35 mouse cellular contexts compared by ENCODE assay signal in the genomic region with DNA sequence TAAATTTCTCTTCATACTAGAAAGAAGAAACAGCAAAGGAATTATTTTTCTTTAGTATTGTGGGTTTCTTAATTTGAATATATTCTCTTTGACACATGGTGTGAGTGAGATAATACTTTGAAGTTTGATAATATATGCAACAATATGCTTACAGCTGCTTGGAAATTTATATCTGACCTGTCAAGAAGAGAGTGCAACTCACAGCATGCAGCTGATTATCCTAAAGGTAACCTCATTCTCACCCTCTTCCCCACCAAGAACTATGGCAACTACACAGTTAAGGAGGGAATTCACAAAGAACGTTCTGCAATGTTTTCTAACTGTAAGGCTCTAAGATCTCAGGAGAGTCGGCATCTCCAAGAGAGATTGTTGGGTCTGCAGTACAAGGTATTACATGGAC. TPM values are rescaled to one million over a fixed set of nuclear protein-coding genes. Genes with fewer than 3 reads are reported as not detected.
DNase-seq lines count a peak whose midpoint lies in the region; ATAC-seq and TF ChIP-seq lines count a peak whose summit lies in the region.
"Had no signal": no experiment of that assay in that cellular context is flagged by ENCODE, and none has a peak within 500 bp of the region (broad histone marks: within the 10 kb centered on the region; RNA-seq: fewer than 3 reads in every experiment).

No protein-coding gene starts in this region.

- no peak overlapping the region for H3K4me2 ChIP-seq in liver, embryonic 13.5 days
- H3K4me2 ChIP-seq: forebrain, embryonic 13.5 days; heart, embryonic 13.5 days; hindbrain, embryonic 14.5 days had no signal

- H3K4me1 ChIP-seq in MEL (ENCODE audit: control insufficient read depth in 1 of 2, insufficient read depth in 2 of 2, low read length in 2 of 2): peaks cover 17 to 32% of the 10 kb centered on the region in 2 experiments
- H3K4me1 ChIP-seq in liver, embryonic 13.5 days (replicated peaks): peaks cover 5% of the 10 kb centered on the region
- H3K4me1 ChIP-seq in cerebellum, adult 2 months (ENCODE audit: control insufficient read depth, insufficient read depth, low read length): no peaks in the 10 kb centered on the region
- H3K4me1 ChIP-seq: forebrain, embryonic 10.5 days; forebrain, embryonic 13.5 days; heart, embryonic 10.5 days; heart, embryonic 13.5 days had no signal

- no peaks in the 10 kb centered on the region for H3K9me3 ChIP-seq in MEL (replicated peaks; ENCODE audit: insufficient read depth, low read length)
- no peaks in the 10 kb centered on the region for H3K9me3 ChIP-seq in liver, embryonic 13.5 days (replicated peaks)
- H3K9me3 ChIP-seq: forebrain, embryonic 10.5 days; forebrain, embryonic 13.5 days; heart, embryonic 10.5 days; heart, embryonic 13.5 days had no signal

- H3K4me3 ChIP-seq in MEL (ENCODE audit: control insufficient read depth in 1 of 2, insufficient read depth in 1 of 2, low read depth in 2 of 2, low read length in 2 of 2): no peak overlapping the region
- no peak overlapping the region for H3K4me3 ChIP-seq in liver, embryonic 13.5 days (replicated peaks)
- no peak overlapping the region for H3K4me3 ChIP-seq in cerebellum, adult 2 months (replicated peaks; ENCODE audit: insufficient read depth, low read depth, low read length)
- H3K4me3 ChIP-seq: forebrain, embryonic 10.5 days; forebrain, embryonic 13.5 days; heart, adult 2 months; heart, embryonic 10.5 days; heart, embryonic 13.5 days had no signal

- H3K36me3 ChIP-seq in MEL (ENCODE audit: control insufficient read depth in 1 of 2, insufficient read depth in 2 of 2, low read length in 2 of 2): peaks cover 0 to 30% of the 10 kb centered on the region in 2 experiments; a peak in 2 of 4 replicates
- H3K36me3 ChIP-seq in liver, embryonic 13.5 days: no peaks in the 10 kb centered on the region
- H3K36me3 ChIP-seq: forebrain, embryonic 10.5 days; heart, embryonic 10.5 days; heart, embryonic 13.5 days had no signal

- H3K9ac ChIP-seq in MEL (ENCODE audit: control insufficient read depth, low read depth, low read length, poor library complexity, severe bottlenecking): no peak overlapping the region
- no peak overlapping the region for H3K9ac ChIP-seq in liver, embryonic 13.5 days
- H3K9ac ChIP-seq: forebrain, embryonic 13.5 days; heart, embryonic 13.5 days; hindbrain, embryonic 14.5 days had no signal

- TF ChIP-seq CTCF in MEL (IDR thresholded peaks at IDR 0.05 in 2 of 3, conservative IDR thresholded peaks at IDR 0.05 in 1 of 3; ENCODE audit: control insufficient read depth in 1 of 3, insufficient read depth in 1 of 3, low read depth in 2 of 3, low read length in 3 of 3, poor library complexity in 1 of 3, severe bottlenecking in 1 of 3): no peak
- no peak for TF ChIP-seq CTCF in cerebellum, adult 2 months (IDR thresholded peaks at IDR 0.05; ENCODE audit: borderline replicate concordance, insufficient read depth, low read depth, low read length)

- 49% methylated on average over 2 of the region's 2 CpGs for WGBS in liver, embryonic 13.5 days (ENCODE audit: insufficient replicate concordance)
- WGBS in cerebellum, adult 2 months: 84% methylated on average over 2 of the region's 2 CpGs

- no peaks in the 10 kb centered on the region for H3K79me2 ChIP-seq in MEL (ENCODE audit: control insufficient read depth, insufficient read depth, low read length, poor library complexity)

- DNase-seq in MEL (ENCODE audit: low read depth, low spot score): peak; percentile 55
- DNase-seq in liver, embryonic 13.5 days: no peak
- no peak for DNase-seq in cerebellum, adult 2 months
- DNase-seq in spleen, postnatal 10 days (ENCODE audit: low spot score in 2 of 2): no peak
- DNase-seq in cerebellum, postnatal 4 days (ENCODE audit: low spot score in 2 of 2): no peak
- DNase-seq: adrenal gland, adult 2 months; adrenal gland, postnatal 14 days; cerebellum, adult 11 months; cerebellum, adult 8-10 months; cerebellum, postnatal 10 days; cerebellum, postnatal 36 days; gastrocnemius, postnatal 10 days; gastrocnemius, postnatal 36 days; heart, adult 2 months; heart, postnatal 14 days; heart, postnatal 4 days had no signal

- H3K27me3 ChIP-seq in MEL (ENCODE audit: control insufficient read depth in 1 of 2, insufficient read depth in 2 of 2, low read length in 2 of 2): no peaks in the 10 kb centered on the region
- no peaks in the 10 kb centered on the region for H3K27me3 ChIP-seq in liver, embryonic 13.5 days
- H3K27me3 ChIP-seq in cerebellum, adult 2 months (ENCODE audit: control insufficient read depth, insufficient read depth, low read length): no peaks in the 10 kb centered on the region
- H3K27me3 ChIP-seq: forebrain, embryonic 13.5 days; heart, embryonic 13.5 days had no signal

- peak overlapping the region; percentile 83 for H3K27ac ChIP-seq in MEL (ENCODE audit: control insufficient read depth, low read depth, low read length)
- H3K27ac ChIP-seq in liver, embryonic 13.5 days: no peak overlapping the region
- H3K27ac ChIP-seq in cerebellum, adult 2 months (ENCODE audit: insufficient read depth, low read length): no peak overlapping the region
- H3K27ac ChIP-seq: forebrain, embryonic 10.5 days; forebrain, embryonic 13.5 days; heart, adult 2 months; heart, embryonic 10.5 days; heart, embryonic 13.5 days; hindbrain, embryonic 14.5 days; hindbrain, postnatal 0 days had no signal

- peak; percentile 74 to 83; a peak in 3 of 4 replicates for TF ChIP-seq EP300 in MEL (IDR thresholded peaks at IDR 0.05; ENCODE audit: low read depth in 1 of 2, low read length in 2 of 2)

- no peak for TF ChIP-seq RAD21 in MEL (IDR thresholded peaks at IDR 0.05; ENCODE audit: low read depth, low read length)

- peak; percentile 28 for ATAC-seq in CD4-positive, CD25-positive, alpha-beta regulatory T cell, adult 4 months
- ATAC-seq in liver, embryonic 13.5 days (ENCODE audit: low read depth): peak; percentile 58; the same call in 1 of the 2 replicates
- peak; percentile 79 for ATAC-seq in megakaryocyte progenitor cell, adult 5-6 weeks (replicated peaks; ENCODE audit: poor library complexity)
- ATAC-seq: forebrain, embryonic 13.5 days; forebrain, embryonic 16.5 days; hindbrain, postnatal 0 days; Patski had no signal

- TF ChIP-seq POLR2A in MEL (IDR thresholded peaks at IDR 0.05; ENCODE audit: control insufficient read depth in 1 of 2, insufficient read depth in 1 of 2, low read depth in 1 of 2, low read length in 2 of 2, poor library complexity in 1 of 2): no peak
- TF ChIP-seq POLR2A in cerebellum, adult 2 months (IDR thresholded peaks at IDR 0.05; ENCODE audit: borderline replicate concordance, insufficient read depth, low read length): no peak

TF ChIP-seq in MEL, 35 proteins besides CTCF, POLR2A, EP300 and RAD21 (continues in another document):
- TF ChIP-seq MEF2A (IDR thresholded peaks at IDR 0.05; ENCODE audit: extremely low read depth, insufficient replicate concordance, low read depth, low read length, poor library complexity, severe bottlenecking): no peak
- TF ChIP-seq CHD2 (IDR thresholded peaks at IDR 0.05; ENCODE audit: low read length): no peak
- TF ChIP-seq TBP (IDR thresholded peaks at IDR 0.05; ENCODE audit: low read depth, low read length): no peak
- no peak for TF ChIP-seq GABPA (IDR thresholded peaks at IDR 0.05; ENCODE audit: low read depth, low read length)
- no peak for TF ChIP-seq RCOR1 (IDR thresholded peaks at IDR 0.05; ENCODE audit: low read depth, low read length)
- TF ChIP-seq SIN3A (IDR thresholded peaks at IDR 0.05; ENCODE audit: low read length): peak; percentile 82
- TF ChIP-seq ZC3H11A (IDR thresholded peaks at IDR 0.05; ENCODE audit: low read depth, low read length): no peak
- TF ChIP-seq ZMIZ1 (IDR thresholded peaks at IDR 0.05; ENCODE audit: low read depth, low read length): no peak
- peak; percentile 85 for TF ChIP-seq GATA1 (IDR thresholded peaks at IDR 0.05; ENCODE audit: low read depth, low read length)
- no peak for TF ChIP-seq HCFC1 (IDR thresholded peaks at IDR 0.05; ENCODE audit: low read depth, low read length)
- peak; percentile 93 for TF ChIP-seq TCF12 (IDR thresholded peaks at IDR 0.05; ENCODE audit: low read depth, low read length)
- TF ChIP-seq USF2 (IDR thresholded peaks at IDR 0.05; ENCODE audit: borderline replicate concordance in 1 of 2, insufficient read depth in 1 of 2, low read depth in 1 of 2, low read length in 2 of 2): no peak
- no peak for TF ChIP-seq MYB (IDR thresholded peaks at IDR 0.05; ENCODE audit: low read depth, low read length)
- TF ChIP-seq UBTF (IDR thresholded peaks at IDR 0.05; ENCODE audit: borderline replicate concordance, insufficient read depth, low read depth, low read length): no peak
- TF ChIP-seq MAX (IDR thresholded peaks at IDR 0.05; ENCODE audit: low read length): no peak
- TF ChIP-seq BHLHE40 (IDR thresholded peaks at IDR 0.05; ENCODE audit: borderline replicate concordance, low read depth, low read length): peak; percentile 38; the same call in 1 of the 2 replicates
- peak; percentile 52 for TF ChIP-seq TAL1 (IDR thresholded peaks at IDR 0.05; ENCODE audit: low read length)
- TF ChIP-seq POLR2AphosphoS5 (IDR thresholded peaks at IDR 0.05; ENCODE audit: borderline replicate concordance, low read depth, low read length): no peak
- TF ChIP-seq MAFK (IDR thresholded peaks at IDR 0.05; ENCODE audit: borderline replicate concordance, low read depth, low read length): no peak; the same call in 1 of the 2 replicates

RNA-seq across cellular contexts. Expression of gene Khdc1a, which starts 33.1 kb away (rescaled TPM):
- 1 to 10 TPM; 1.9 to 2.1 TPM for polyA plus RNA-seq in CD4-positive, CD25-positive, alpha-beta regulatory T cell, adult 4 months (2017; shearing (Covaris generic))
- total RNA-seq in MEL (2012; rRNA removed): 0.08 TPM in 1 of 2 replicates, not detected in the other
- not detected for polyA plus RNA-seq in MEL (2012; ENCODE audit: insufficient read depth in 1 of 2, insufficient read length in 2 of 2, low read depth in 1 of 2, low replicate concordance in 2 of 2, missing spikeins in 1 of 2)
- polyA plus RNA-seq in liver, embryonic 13.5 days (2015; fragmentation: Nextera tagmentation; extraction: Ambion mirVana): not detected in 2 replicates
- not detected in 2 replicates for total RNA-seq in megakaryocyte progenitor cell, adult 5-6 weeks (2015)
- not detected in 2 replicates for total RNA-seq in megakaryocyte progenitor cell, adult 5-6 weeks (2017)
- not detected in 2 replicates for polyA plus RNA-seq in cerebellum, adult 2 months (2012; rRNA removed)
- total RNA-seq: adrenal gland, adult 2 months; adrenal gland, postnatal 14 days; adrenal gland, postnatal 4 days; ES-E14; gastrocnemius, adult 18-20 months; gastrocnemius, postnatal 10 days; gastrocnemius, postnatal 36 days; granulocyte monocyte progenitor cell, adult 5-6 weeks; heart, adult 2 months; heart, postnatal 14 days; heart, postnatal 4 days; hindbrain, postnatal 0 days had no signal
- polyA plus RNA-seq: adrenal gland, adult 2 months; C2C12; embryonic facial prominence, embryonic 11.5 days; embryonic facial prominence, embryonic 14.5 days; forebrain, embryonic 10.5 days; forebrain, embryonic 13.5 days; forebrain, embryonic 16.5 days; heart, adult 2 months; heart, embryonic 10.5 days; hindbrain, embryonic 11.5 days; hindbrain, embryonic 14.5 days; hindbrain, postnatal 0 days; Patski had no signal

RNA-seq across cellular contexts. Expression of gene Khdc1c, which starts 51.8 kb away (rescaled TPM):
- polyA plus RNA-seq in CD4-positive, CD25-positive, alpha-beta regulatory T cell, adult 4 months (2017; shearing (Covaris generic)): not detected
- 0.10 TPM in 1 of 2 replicates, not detected in the other for total RNA-seq in MEL (2012; rRNA removed)
- under 1 TPM in 1 of 2 experiments, not detected in 1; 0.10 TPM for polyA plus RNA-seq in MEL (2012; ENCODE audit: insufficient read depth in 1 of 2, insufficient read length in 2 of 2, low read depth in 1 of 2, low replicate concordance in 2 of 2, missing spikeins in 1 of 2)
- polyA plus RNA-seq in liver, embryonic 13.5 days (2015; fragmentation: Nextera tagmentation; extraction: Ambion mirVana): not detected in 2 replicates
- total RNA-seq in megakaryocyte progenitor cell, adult 5-6 weeks (2015): not detected in 2 replicates
- not detected in 2 replicates for total RNA-seq in megakaryocyte progenitor cell, adult 5-6 weeks (2017)
- not detected in 2 replicates for polyA plus RNA-seq in cerebellum, adult 2 months (2012; rRNA removed)
- total RNA-seq: adrenal gland, adult 2 months; adrenal gland, postnatal 14 days; adrenal gland, postnatal 4 days; ES-E14; gastrocnemius, adult 18-20 months; gastrocnemius, postnatal 10 days; gastrocnemius, postnatal 36 days; granulocyte monocyte progenitor cell, adult 5-6 weeks; heart, adult 2 months; heart, postnatal 14 days; heart, postnatal 4 days; hindbrain, postnatal 0 days had no signal
- polyA plus RNA-seq: adrenal gland, adult 2 months; C2C12; embryonic facial prominence, embryonic 11.5 days; embryonic facial prominence, embryonic 14.5 days; forebrain, embryonic 10.5 days; forebrain, embryonic 13.5 days; forebrain, embryonic 16.5 days; heart, adult 2 months; heart, embryonic 10.5 days; heart, embryonic 13.5 days; heart, embryonic 16.5 days; hindbrain, embryonic 11.5 days; hindbrain, embryonic 14.5 days; hindbrain, postnatal 0 days; Patski had no signal

Comparison
In these comparisons a context has a peak if more than half of its experiments do, and no peak if none do; other contexts are left out.
1. ATAC-seq: peak in every context shown above with its lines; median percentile 79 in megakaryocyte progenitor cell, adult 5-6 weeks; 58 in liver, embryonic 13.5 days; 28 in CD4-positive, CD25-positive, alpha-beta regulatory T cell, adult 4 months.